Mouse (Mus musculus) heart, embryonic 16.5 days (tissue): ENCODE data around the gene Safb2. TPM values are rescaled to one million over a fixed set of nuclear protein-coding genes. Genes with fewer than 3 reads are reported as not detected.

ENCODE experiments used
- polyA plus RNA-seq: library from polyadenylated mRNA; unstranded; fragments of >200 nt; fragmentation: Nextera tagmentation; extraction: Ambion mirVana; gene quantifications from 2 replicates; pipeline ENCODE4 v1.2.1, GENCODE M21; 2015

Safb2 gene
- polyA plus RNA-seq, 1 experiment from 2014 or later, result 60.6 TPM

Other genes with a start within 250 kb of the Safb2 start
- 33.9 and 39.7 TPM in 2 replicates for gene Ptprs, start 108.1 kb downstream of the Safb2 start, polyA plus RNA-seq
- not detected in 2 replicates for gene Znrf4, start 72.2 kb downstream of the Safb2 start, polyA plus RNA-seq
- 0.62 and 1.2 TPM in 2 replicates for gene Gm20219, start 30.2 kb downstream of the Safb2 start, polyA plus RNA-seq
- gene Safb, start 240 bp upstream of the Safb2 start, polyA plus RNA-seq, result 76.5 and 92.3 TPM in 2 replicates
- gene 2410015M20Rik, start 25.2 kb upstream of the Safb2 start, polyA plus RNA-seq, result 329 and 345 TPM in 2 replicates
- gene Rpl36, start 28.8 kb upstream of the Safb2 start, polyA plus RNA-seq, result 1,106 and 1,159 TPM in 2 replicates
- gene Lonp1, start 42.3 kb upstream of the Safb2 start, polyA plus RNA-seq, result 60.7 and 62.5 TPM in 2 replicates
- gene Catsperd, start 43.6 kb upstream of the Safb2 start, polyA plus RNA-seq, result 0.29 and 0.31 TPM in 2 replicates
- gene Ranbp3, start 88.7 kb upstream of the Safb2 start, polyA plus RNA-seq, result 63.1 and 64.3 TPM in 2 replicates
- 1,043 and 1,129 TPM in 2 replicates for gene Ndufa11, start 133.2 kb upstream of the Safb2 start, polyA plus RNA-seq
- gene Vmac, start 133.4 kb upstream of the Safb2 start, polyA plus RNA-seq, result 12.8 and 14.6 TPM in 2 replicates
- 21.2 and 23.9 TPM in 2 replicates for gene Nrtn, start 172.9 kb upstream of the Safb2 start, polyA plus RNA-seq
- gene Dus3l, start 180.2 kb upstream of the Safb2 start, polyA plus RNA-seq, result 31.7 and 34.9 TPM in 2 replicates
- 0.59 and 1.2 TPM in 2 replicates for gene Prr22, start 185.7 kb upstream of the Safb2 start, polyA plus RNA-seq
- gene Rfx2, start 246.4 kb upstream of the Safb2 start, polyA plus RNA-seq, result 6.2 and 6.8 TPM in 2 replicates